Mouse (Mus musculus) Patski (cell line): Measurements from ENCODE around the gene Abi1. TPM values are rescaled to one million over a fixed set of nuclear protein-coding genes. Genes with fewer than 3 reads are reported as not detected.
"Not testable (repeated sequence)": the region's sequence is repeated elsewhere in the genome, so short reads cannot be mapped to it uniquely, and the experiment has no call there.

Experiments
- ATAC-seq: fragments of 100-300 bp; one replicate; pipeline ENCODE4 v1.8.0; 2021
- CTCF ChIA-PET: fragments of 350-600 bp; sonication (Branson Sonifier 250); formaldehyde crosslinking; loops from one replicate; lab custom pipeline; 2022; ENCODE audit warnings: inconsistent platforms; lab: Charles Lee
- POLR2A ChIA-PET: fragments of 350-600 bp; sonication (Branson Sonifier 250); formaldehyde crosslinking; loops from one replicate; lab custom pipeline; 2022; ENCODE audit warnings: antibody characterized with exemption, inconsistent platforms; lab: Charles Lee
- DNase-seq: peaks from one replicate; pipeline ENCODE4 v3.0.0-alpha.2; 2011; ENCODE audit warnings: low read depth, low spot score
- H3K27me3 ChIP-seq: fragments of 371-371 bp; one replicate; pipeline ENCODE4 v1.5.1; 2021
- CTCF ChIP-seq: fragments of 100-300 bp; IDR thresholded peaks from one replicate; pipeline ENCODE4 v1.5.1; 2021
- in situ Hi-C: fragments of 300-500 bp; cut with MboI; formaldehyde crosslinking; loops from 3 replicates; pipeline ENCODE4 v1.11.1; 2018; ENCODE audit warnings: low pct_unique_long_range_greater_than_20kb, mixed read lengths
- polyA plus RNA-seq: library from polyadenylated mRNA; unstranded; gene quantifications from one replicate; pipeline ENCODE4 v1.2.3, GENCODE M21; 2021

The Abi1 gene
- polyA plus RNA-seq, 1 experiment from 2014 or later, result 62.8 TPM

DNA sequence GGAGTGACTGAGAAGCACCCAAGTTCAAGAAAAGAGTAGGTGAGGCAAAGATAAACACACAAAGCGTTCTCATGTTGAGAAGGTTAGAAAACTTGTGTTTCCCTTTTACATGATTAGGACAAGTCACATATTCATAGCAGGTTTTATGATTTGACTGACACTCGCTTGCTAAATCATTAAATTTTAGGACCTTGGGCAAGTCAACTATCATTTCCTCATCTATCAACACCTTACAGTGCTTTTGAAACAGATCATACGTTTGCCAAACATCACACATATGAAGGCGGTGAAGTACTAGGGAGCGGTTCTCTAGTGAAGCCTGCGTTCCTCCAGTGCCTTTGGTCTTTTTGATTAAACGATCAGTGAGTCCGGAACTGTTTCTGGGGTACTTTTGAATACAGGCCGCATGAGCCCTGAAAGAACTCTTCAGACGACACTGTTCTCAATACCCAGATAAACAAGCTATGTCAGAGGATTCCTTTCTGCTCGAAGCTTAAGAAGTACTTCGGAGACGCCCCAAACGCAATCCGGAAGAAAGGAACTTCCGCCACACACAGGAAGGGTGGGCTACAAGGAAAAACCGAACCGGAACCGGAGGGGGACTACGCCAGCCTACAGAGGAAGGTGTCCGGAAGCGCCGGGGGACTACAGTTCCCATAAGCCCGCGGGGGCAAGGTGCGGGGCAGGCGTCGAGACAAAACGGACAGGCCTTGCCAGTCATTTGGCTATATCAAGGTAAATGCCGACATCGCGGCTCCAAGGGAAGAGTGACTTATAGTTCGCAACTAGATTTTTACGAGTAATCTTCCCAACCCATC, 27.7 kb upstream of the Abi1 start, which contains the start of gene Acbd5:
Acbd5 (plus strand) TSS at position 616 of the 818 bp plus-strand sequence.
- ChIA-PET CTCF (interaction anchor here (1.6 kb wide), 1 partner anchor 24 kb away, joined by 5 read pairs; no protein-coding TSS in a partner anchor), POLR2A (interaction anchor here (0.9 to 1.4 kb wide), 3 partner anchors 11 to 28 kb away, joined by 3 to 6 read pairs (median 3); no protein-coding TSS in a partner anchor)
- ATAC-seq (peak; percentile 86), DNase-seq (peak; percentile 81)
- in situ Hi-C loops, result no loop called here
- H3K27me3 ChIP-seq, result peaks cover 5% of the 10 kb centered on the region
- no peak for TF ChIP-seq CTCF

DNA sequence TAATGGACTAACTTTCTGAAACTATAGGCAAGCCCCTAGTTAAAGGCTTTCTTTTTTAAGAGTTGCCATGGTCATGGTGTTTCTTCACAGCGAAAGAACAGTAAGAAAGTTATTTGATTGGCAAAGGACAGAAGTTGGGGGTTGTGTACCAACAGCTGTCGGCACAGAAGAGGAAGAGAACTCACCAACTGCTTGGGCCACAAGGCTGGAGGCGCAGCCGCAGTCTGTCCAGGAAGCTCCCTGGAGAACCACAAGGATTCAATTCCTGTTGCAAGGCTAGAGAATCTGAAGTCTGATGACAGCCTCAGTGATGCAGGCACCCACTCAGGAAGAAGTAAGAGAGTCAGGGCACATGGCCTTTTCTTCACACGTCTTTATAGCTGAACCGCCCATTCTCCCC, 12.5 kb upstream of the Abi1 start:
- CTCF ChIA-PET, result no interaction called here
- in situ Hi-C loops, result no loop called here
- DNase-seq (no peak), ATAC-seq (no peak)
- no peak for TF ChIP-seq CTCF
- POLR2A ChIA-PET, result no interaction called here
- peaks cover 45% of the 10 kb centered on the region for H3K27me3 ChIP-seq

DNA sequence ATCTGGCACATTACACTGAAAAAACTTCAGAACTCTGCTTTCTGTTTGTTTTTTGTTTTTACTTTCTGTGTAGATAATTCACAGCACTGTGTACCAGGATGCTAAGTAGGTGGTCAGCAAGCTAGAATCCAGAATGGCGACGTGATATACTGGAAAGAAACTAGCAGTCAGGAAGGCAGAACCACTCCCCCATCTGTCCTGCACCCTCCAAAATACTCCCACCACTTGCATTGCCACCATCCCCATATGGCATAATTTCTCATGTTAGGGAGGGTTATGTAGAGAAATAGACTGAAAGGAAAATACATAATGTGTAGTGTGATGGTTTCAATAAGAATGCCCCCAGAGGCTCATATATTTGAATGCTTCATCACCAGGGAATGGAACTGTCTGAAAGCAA, 11.8 kb upstream of the Abi1 start:
- H3K27me3 ChIP-seq, result peaks cover 45% of the 10 kb centered on the region
- CTCF ChIA-PET, result no interaction called here
- DNase-seq (no peak), ATAC-seq (no peak)
- POLR2A ChIA-PET, result interaction anchor here (1.1 kb wide), 1 partner anchor 15 kb away, joined by 3 read pairs; no protein-coding TSS in a partner anchor
- in situ Hi-C loops, result no loop called here
- no peak for TF ChIP-seq CTCF

DNA sequence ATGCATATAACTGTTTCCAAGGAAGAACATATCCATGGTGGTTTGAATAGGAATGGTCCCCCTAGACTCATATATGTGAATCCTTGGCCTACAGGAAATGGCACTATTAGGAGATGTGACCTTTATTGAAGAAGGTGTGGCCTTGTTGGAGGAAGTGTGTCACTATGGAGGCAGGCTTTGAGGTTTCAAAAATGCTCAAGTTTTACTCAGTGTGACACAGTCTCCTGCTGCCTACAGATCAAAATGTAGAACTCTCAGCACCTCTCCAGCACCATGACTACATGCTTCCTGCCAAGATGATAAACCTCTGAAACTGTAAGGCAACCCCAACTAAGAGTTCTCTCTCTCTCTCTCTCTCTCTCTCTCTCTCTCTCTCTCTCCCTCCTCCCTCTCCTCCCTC, 8.0 kb upstream of the Abi1 start:
- POLR2A ChIA-PET, result no interaction called here
- CTCF ChIA-PET, result no interaction called here
- TF ChIP-seq CTCF, result no peak
- H3K27me3 ChIP-seq, result peaks cover 17% of the 10 kb centered on the region
- DNase-seq (no peak), ATAC-seq (no peak)
- in situ Hi-C loops, result no loop called here

DNA sequence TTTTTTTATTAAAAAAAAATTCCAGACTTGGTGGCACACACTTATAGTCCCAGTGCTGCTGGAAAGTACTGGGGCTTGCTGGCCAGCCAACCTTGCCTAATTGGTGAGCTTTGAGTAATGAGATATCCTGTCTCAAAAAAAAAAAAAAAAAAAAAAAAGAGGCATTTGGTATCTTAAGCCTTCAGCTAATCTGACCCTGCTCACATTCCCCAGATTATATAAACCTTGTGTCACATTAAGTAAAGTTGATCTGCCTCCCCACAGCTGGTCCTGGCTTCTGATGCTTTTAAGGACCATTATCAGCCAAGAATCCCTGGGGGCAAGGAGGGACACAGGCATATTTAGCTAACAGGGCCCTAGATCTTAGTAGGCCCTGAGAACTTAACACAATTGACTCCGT, 5.7 kb upstream of the Abi1 start:
- no peak for TF ChIP-seq CTCF
- POLR2A ChIA-PET, result no interaction called here
- DNase-seq (no peak), ATAC-seq (no peak)
- H3K27me3 ChIP-seq, result no peaks in the 10 kb centered on the region
- CTCF ChIA-PET, result no interaction called here
- in situ Hi-C loops, result no loop called here

DNA sequence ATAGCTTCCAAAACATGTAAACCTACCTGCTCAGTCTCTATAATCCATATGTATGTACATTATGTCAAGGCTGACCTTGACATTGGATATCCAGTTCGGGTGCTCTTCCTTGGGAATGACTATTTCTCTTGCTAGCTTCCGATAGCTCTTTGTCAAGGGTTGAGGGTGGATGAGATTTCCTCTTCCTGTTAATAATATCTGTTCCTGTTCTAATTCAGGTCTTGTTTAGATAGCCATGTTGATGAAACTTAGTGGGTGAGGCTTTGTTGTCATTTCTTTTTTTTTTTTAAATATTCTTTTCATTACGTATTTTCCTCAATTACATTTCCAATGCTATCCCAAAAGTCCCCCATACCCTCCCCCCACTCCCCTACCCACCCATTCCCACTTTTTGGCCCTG, 2.1 kb upstream of the Abi1 start:
- DNase-seq, result no peak
- ATAC-seq, result no peak
- in situ Hi-C loops, result loop anchor here (5.0 kb wide), 1 partner anchor 55 kb away; no protein-coding TSS in a partner anchor
- no peak for TF ChIP-seq CTCF
- no peaks in the 10 kb centered on the region for H3K27me3 ChIP-seq
- ChIA-PET CTCF (no interaction called here), POLR2A (interaction anchor here (0.6 kb wide), 1 partner anchor 97 kb away, joined by 3 read pairs; no protein-coding TSS in a partner anchor)

DNA sequence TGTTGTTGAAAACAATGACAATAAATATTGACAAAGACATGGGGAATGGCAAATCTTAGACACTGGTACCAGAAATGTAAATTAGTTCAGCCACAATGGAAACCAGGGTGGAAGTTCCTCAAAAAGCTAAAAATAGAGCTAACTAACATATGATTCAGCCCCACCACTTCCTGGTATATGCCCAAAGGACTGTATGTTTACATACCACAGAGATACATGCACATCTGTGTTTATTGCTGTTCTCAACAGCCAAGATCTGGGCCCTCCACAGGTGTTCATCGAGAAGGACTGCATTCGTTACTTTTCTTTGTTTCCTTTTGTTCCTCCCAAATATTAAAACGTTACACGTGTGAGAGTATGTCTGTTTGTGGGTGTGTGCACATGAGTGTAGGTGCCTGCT, 1.4 kb upstream of the Abi1 start:
- H3K27me3 ChIP-seq, result no peaks in the 10 kb centered on the region
- DNase-seq (no peak), ATAC-seq (no peak)
- ChIA-PET POLR2A (no interaction called here), CTCF (no interaction called here)
- in situ Hi-C loops, result loop anchor here (5.0 kb wide), 1 partner anchor 56 kb away; no protein-coding TSS in a partner anchor
- no peak for TF ChIP-seq CTCF

DNA sequence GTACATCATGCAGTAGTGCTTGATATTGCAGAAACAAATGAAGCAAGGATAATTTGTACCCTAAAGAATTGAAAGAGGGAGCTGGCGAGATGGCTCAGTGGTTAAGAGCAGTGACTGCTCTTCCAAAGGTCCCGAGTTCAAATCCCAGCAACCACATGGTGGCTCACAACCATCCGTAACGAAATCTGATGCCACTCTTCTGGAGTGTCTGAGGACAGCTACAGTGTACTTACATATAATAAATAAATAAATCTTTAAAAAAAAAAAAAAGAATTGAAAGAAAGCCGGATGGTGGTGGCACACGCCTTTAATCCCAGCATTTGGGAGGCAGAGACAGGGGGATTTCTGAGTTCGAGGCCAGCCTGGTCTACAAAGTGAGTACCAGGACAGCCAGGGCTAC, 649 bp upstream of the Abi1 start:
- in situ Hi-C loops, result loop anchor here (5.0 kb wide), 1 partner anchor 57 kb away; no protein-coding TSS in a partner anchor
- POLR2A ChIA-PET, CTCF ChIA-PET: not testable (repeated sequence)

DNA sequence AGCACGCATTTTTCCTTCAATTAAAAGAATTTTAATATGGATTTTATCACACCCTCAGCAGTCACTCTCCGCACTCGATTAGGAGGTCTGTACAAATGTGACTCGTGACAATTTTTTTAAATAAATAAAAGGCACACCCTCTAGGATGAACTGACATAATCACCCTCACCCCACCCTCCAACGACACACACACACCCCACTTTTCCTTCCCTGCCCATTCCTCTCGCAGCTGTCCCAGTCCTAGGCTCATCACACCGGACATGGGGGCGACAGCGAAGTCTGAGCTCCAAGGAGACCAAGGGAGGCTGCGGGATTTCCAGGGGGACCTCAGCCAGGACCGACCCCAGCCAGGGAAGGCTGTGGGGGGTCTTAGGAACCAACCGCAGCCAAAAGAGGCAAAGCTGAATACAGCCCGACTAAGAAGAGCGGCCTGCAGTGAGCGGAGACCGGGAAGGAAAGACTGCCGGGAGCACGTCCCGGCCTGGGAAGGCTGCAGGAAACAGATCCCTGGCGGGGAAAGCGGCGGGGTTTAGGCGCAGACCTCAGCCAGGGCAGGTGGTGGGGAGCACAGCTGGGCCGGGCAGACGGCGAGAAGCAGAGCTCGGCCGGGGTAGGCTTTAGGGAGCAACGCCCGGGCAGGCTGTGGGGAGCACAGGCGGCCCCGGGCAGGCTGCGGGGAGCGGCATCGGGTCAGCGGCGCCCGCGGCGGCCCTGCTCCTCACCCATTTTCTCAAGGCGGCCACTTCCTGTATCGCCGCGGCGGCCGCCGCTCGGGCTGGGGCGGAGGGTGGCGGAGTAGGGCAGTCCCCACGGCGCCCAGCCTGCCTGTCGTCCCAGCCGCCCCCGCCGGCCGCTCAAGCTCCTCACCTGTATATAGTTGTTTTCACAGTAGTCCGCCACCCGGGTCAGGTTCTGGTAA, 700 bp downstream of the Abi1 start:
- ATAC-seq (peak; percentile 78), DNase-seq (no peak)
- in situ Hi-C loops, result loop anchor here (5.0 kb wide), 1 partner anchor 102 kb away; no protein-coding TSS in a partner anchor
- CTCF ChIA-PET, result interaction anchor here (0.6 to 0.8 kb wide), 2 partner anchors 53 to 103 kb away, joined by 3 read pairs; no protein-coding TSS in a partner anchor
- no peak for TF ChIP-seq CTCF
- POLR2A ChIA-PET, result interaction anchor here (0.8 kb wide), 1 partner anchor 29 kb away, joined by 6 read pairs; the partner anchor contains the start of gene Acbd5
- no peaks in the 10 kb centered on the region for H3K27me3 ChIP-seq

More for the DNA sequence above, 649 bp upstream of the Abi1 start:
- not testable (repeated sequence) for H3K27me3 ChIP-seq, DNase-seq, ATAC-seq

DNA sequence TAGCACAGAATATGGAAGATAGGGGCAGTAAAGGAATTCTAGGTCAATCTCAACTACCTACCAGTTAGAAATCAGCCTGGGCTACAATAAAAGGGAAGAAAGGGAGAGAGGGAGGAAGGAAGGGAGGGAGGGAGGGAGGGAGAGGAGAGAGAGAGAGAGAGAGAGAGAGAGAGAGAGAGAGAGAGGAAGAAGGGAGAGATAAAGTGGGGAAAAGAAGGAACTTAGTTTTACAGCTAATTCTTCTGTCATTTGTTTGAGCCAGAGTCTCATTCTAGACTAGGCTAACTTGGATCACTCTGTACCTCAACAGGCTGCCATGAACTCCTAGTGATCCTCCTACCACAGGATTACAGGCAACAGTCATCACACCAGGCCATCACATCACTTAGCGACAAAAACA, 4.6 kb downstream of the Abi1 start:
- CTCF ChIA-PET, result no interaction called here
- TF ChIP-seq CTCF, result no peak
- DNase-seq, result no peak
- in situ Hi-C loops, result loop anchor here (5.0 kb wide), 1 partner anchor 98 kb away; no protein-coding TSS in a partner anchor
- ATAC-seq, result no peak
- POLR2A ChIA-PET, result interaction anchor here (1.4 kb wide), 1 partner anchor 28 kb away, joined by 3 read pairs; no protein-coding TSS in a partner anchor
- no peaks in the 10 kb centered on the region for H3K27me3 ChIP-seq
